Mouse (Mus musculus) heart, postnatal 14 days (tissue): ENCODE data around the gene Pcca. TPM values are rescaled to one million over a fixed set of nuclear protein-coding genes. Genes with fewer than 3 reads are reported as not detected.

Experiments used
- DNase-seq, 2 experiments: peaks; one replicate each; pipeline ENCODE4 v3.0.0; 2021 to 2022
- intact Hi-C: fragments of 180-260 bp; cut with DNase I; formaldehyde crosslinking; loops from one replicate; pipeline ENCODE4 v1.15.1; 2025
- total RNA-seq, 2 experiments: library from RNA; stranded (reverse); gene quantifications; 2 replicates each; pipeline ENCODE4 v1.2.3; 2021

The Pcca gene
- total RNA-seq, 2 experiments from 2014 or later, result 58.6 to 63.4 TPM

GRCm38 (mm10) chr14:122636601-122637000 is 102.5 kb downstream of the Pcca start:
- intact Hi-C loops, result loop anchor here (5.0 to 10.0 kb wide), 2 partner anchors 124 to 238 kb away; no protein-coding TSS in a partner anchor
- DNase-seq, result no peak

- intact Hi-C loops, result loop anchor here (5.0 to 10.0 kb wide), 2 partner anchors 126 to 237 kb away; no protein-coding TSS in a partner anchor
- DNase-seq, result no peak
Measured at GRCm38 (mm10) chr14:122637798-122638555, 103.9 kb downstream of the Pcca start.

- intact Hi-C loops, result loop anchor here (1.0 to 10.0 kb wide), 3 partner anchors 127 to 416 kb away; no protein-coding TSS in a partner anchor
Measured at GRCm38 (mm10) chr14:122639168-122639720, 105.1 kb downstream of the Pcca start.

GRCm38 (mm10) chr14:122642432-122642831 is 108.3 kb downstream of the Pcca start:
- intact Hi-C loops, result no loop called here

More at GRCm38 (mm10) chr14:122639168-122639720, 105.1 kb downstream of the Pcca start:
- no peak for DNase-seq

GRCm38 (mm10) chr14:122648214-122648613 is 114.1 kb downstream of the Pcca start:
- intact Hi-C loops, result no loop called here
- no peak for DNase-seq

More at GRCm38 (mm10) chr14:122642432-122642831, 108.3 kb downstream of the Pcca start:
- no peak for DNase-seq

GRCm38 (mm10) chr14:122649336-122649950 is 115.3 kb downstream of the Pcca start:
- DNase-seq, result no peak
- intact Hi-C loops, result no loop called here

GRCm38 (mm10) chr14:122651681-122652080 is 117.6 kb downstream of the Pcca start:
- DNase-seq, result no peak
- intact Hi-C loops, result no loop called here

- intact Hi-C loops, result no loop called here
- DNase-seq, result no peak
Measured at GRCm38 (mm10) chr14:122675661-122676060, 141.5 kb downstream of the Pcca start.

- intact Hi-C loops, result no loop called here
- no peak for DNase-seq
Measured at GRCm38 (mm10) chr14:122683645-122684044, 149.5 kb downstream of the Pcca start.

- intact Hi-C loops, result no loop called here
- DNase-seq, result no peak
Measured at GRCm38 (mm10) chr14:122684250-122684649, 150.1 kb downstream of the Pcca start.

- DNase-seq, result no peak
- intact Hi-C loops, result no loop called here
Measured at GRCm38 (mm10) chr14:122684811-122685210, 150.7 kb downstream of the Pcca start.

GRCm38 (mm10) chr14:122687398-122687797 is 153.3 kb downstream of the Pcca start:
- DNase-seq, result no peak
- intact Hi-C loops, result no loop called here

- intact Hi-C loops, result no loop called here
- DNase-seq, result no peak
Measured at GRCm38 (mm10) chr14:122688378-122688777, 154.3 kb downstream of the Pcca start.

GRCm38 (mm10) chr14:122689136-122689815 is 155.2 kb downstream of the Pcca start:
- intact Hi-C loops, result no loop called here
- DNase-seq, result no peak

- DNase-seq, result no peak
- intact Hi-C loops, result no loop called here
Measured at GRCm38 (mm10) chr14:122691555-122691954, 157.4 kb downstream of the Pcca start.

- DNase-seq, result no peak
- intact Hi-C loops, result no loop called here
Measured at GRCm38 (mm10) chr14:122700333-122700732, 166.2 kb downstream of the Pcca start.

GRCm38 (mm10) chr14:122713793-122714192 is 179.7 kb downstream of the Pcca start:
- no peak for DNase-seq
- intact Hi-C loops, result no loop called here

GRCm38 (mm10) chr14:122714911-122715310 is 180.8 kb downstream of the Pcca start:
- DNase-seq, result no peak
- intact Hi-C loops, result no loop called here

- DNase-seq, result no peak
- intact Hi-C loops, result no loop called here
Measured at GRCm38 (mm10) chr14:122716057-122716456, 181.9 kb downstream of the Pcca start.

GRCm38 (mm10) chr14:122719496-122720080 is 185.5 kb downstream of the Pcca start:
- DNase-seq, result no peak
- intact Hi-C loops, result no loop called here
